Mouse (Mus musculus): ENCODE results near the gene Cacnb4. TPM values are rescaled to one million over a fixed set of nuclear protein-coding genes. Genes with fewer than 3 reads are reported as not detected.

Gene Cacnb4
- polyA plus RNA-seq, 1 experiment from 2014 or later: 12.7 TPM

GRCm38 (mm10) chr2:52557503-52558275 is 118.9 kb downstream of the Cacnb4 start:
- Histone ChIP-seq H3K9me3 (0 out of 2 replicates have a peak, but pooled peaks cover 5% of the 10 kb centered on the region), H3K4me3 (peak overlapping the region; percentile 46), H3K4me1 (peaks cover 33% of the 10 kb centered on the region), H3K9ac (replicated peaks) (peak overlapping the region; percentile 56), H3K4me2 (replicated peaks) (peak overlapping the region; percentile 47), H3K27ac (replicated peaks) (peak overlapping the region; percentile 76), H3K36me3 (no peaks in the 10 kb centered on the region), H3K27me3 (no peaks in the 10 kb centered on the region)
- ATAC-seq (replicated peaks): peak; percentile 89
- WGBS: 14% methylated on average over 12 of the region's 12 CpGs

- Histone ChIP-seq H3K27ac (replicated peaks) (peak overlapping the region; percentile 76; the same call in 1 of the 2 replicates), H3K9me3 (0 out of 2 replicates have a peak, but pooled peaks cover 5% of the 10 kb centered on the region), H3K9ac (replicated peaks) (peak overlapping the region; percentile 56), H3K4me2 (replicated peaks) (peak overlapping the region; percentile 47), H3K4me3 (peak overlapping the region; percentile 46), H3K4me1 (peaks cover 33% of the 10 kb centered on the region), H3K27me3 (no peaks in the 10 kb centered on the region), H3K36me3 (no peaks in the 10 kb centered on the region)
- WGBS: 79% methylated on average over 4 of the region's 4 CpGs
- no peak for ATAC-seq (replicated peaks)
Observed at GRCm38 (mm10) chr2:52556961-52557326, 119.7 kb downstream of the Cacnb4 start.

DNA sequence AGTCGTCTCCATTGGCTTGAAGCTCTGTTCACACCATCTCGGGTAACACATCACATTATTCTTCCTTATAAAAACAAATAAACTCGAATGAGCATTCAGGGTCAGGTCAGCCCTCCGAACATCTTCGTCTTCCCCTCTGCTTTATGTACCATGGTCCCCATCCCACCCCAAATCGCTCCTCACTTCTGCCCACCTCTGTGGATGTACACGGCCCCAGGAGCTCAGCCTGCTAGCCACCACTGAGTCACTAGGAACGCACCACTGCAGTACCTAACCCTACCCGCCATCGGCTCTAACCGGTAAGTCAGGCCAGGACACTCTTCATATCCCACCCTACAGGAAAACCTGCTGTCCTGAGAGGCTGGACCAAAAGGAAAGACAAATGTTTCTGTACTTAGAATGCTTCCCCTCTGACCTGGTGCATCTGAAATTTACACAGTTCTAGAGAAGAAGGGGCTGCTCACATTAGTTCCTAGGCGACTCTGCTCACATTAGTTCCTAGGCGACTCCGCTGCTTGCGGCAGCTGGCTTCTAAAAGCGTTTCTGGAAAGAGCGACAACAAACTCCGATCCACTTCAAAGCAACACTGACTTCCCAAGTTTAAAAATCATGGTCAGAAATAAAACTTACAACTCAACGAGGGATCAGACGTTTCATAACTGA is 120.2 kb downstream of the Cacnb4 start:
- H3K36me3 ChIP-seq: no peaks in the 10 kb centered on the region
- 0 out of 2 replicates have a peak overlapping the region, but pooled peaks have one; percentile 56 for H3K9ac ChIP-seq (replicated peaks)
- no peaks in the 10 kb centered on the region for H3K27me3 ChIP-seq
- peaks cover 33% of the 10 kb centered on the region for H3K4me1 ChIP-seq
- peak overlapping the region; percentile 46 for H3K4me3 ChIP-seq
- ATAC-seq (replicated peaks): no peak
- peak overlapping the region; percentile 76; the same call in 1 of the 2 replicates for H3K27ac ChIP-seq (replicated peaks)
- WGBS: 84% methylated on average over 20 of the region's 20 CpGs
- H3K9me3 ChIP-seq: 0 out of 2 replicates have a peak, but pooled peaks cover 5% of the 10 kb centered on the region
- H3K4me2 ChIP-seq (replicated peaks): peak overlapping the region; percentile 47

DNA sequence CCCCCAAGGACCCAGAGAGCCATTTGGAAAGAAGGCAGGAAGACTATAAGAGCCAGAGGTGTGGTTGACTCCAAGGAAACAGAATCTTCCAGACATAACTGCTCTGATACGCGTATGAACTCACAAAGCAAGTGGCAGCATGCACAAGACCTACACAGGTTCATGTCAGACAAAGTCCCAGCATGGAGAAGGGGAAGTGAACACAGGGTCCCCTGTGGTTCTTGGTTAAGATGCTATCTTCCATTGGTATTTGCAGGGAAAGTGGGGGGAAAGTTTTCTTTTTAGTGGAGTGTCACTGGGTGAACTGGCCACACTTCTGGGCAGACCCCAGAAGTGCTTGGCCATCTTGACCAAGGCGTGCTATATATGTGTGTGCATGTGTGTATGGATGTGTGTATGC is 128.2 kb downstream of the Cacnb4 start:
- H3K4me2 ChIP-seq (replicated peaks): no peak overlapping the region
- WGBS: 96% methylated on average over 3 of the region's 3 CpGs
- H3K27me3 ChIP-seq: no peaks in the 10 kb centered on the region
- H3K4me1 ChIP-seq: no peaks in the 10 kb centered on the region
- no peak overlapping the region for H3K27ac ChIP-seq (replicated peaks)
- no peaks in the 10 kb centered on the region for H3K36me3 ChIP-seq
- no peak overlapping the region for H3K4me3 ChIP-seq
- H3K9me3 ChIP-seq: 0 out of 2 replicates have a peak, but pooled peaks cover 2% of the 10 kb centered on the region
- no peak for ATAC-seq (replicated peaks)
- H3K9ac ChIP-seq (replicated peaks): no peak overlapping the region

- Histone ChIP-seq H3K27ac (replicated peaks) (no peak overlapping the region), H3K4me2 (replicated peaks) (no peak overlapping the region), H3K4me3 (no peak overlapping the region), H3K27me3 (no peaks in the 10 kb centered on the region), H3K9ac (replicated peaks) (no peak overlapping the region), H3K4me1 (no peaks in the 10 kb centered on the region), H3K36me3 (no peaks in the 10 kb centered on the region), H3K9me3 (no peaks in the 10 kb centered on the region)
- 84% methylated on average over 11 of the region's 11 CpGs for WGBS
- ATAC-seq (replicated peaks): no peak
Observed at GRCm38 (mm10) chr2:52547331-52547730, 129.3 kb downstream of the Cacnb4 start.

DNA sequence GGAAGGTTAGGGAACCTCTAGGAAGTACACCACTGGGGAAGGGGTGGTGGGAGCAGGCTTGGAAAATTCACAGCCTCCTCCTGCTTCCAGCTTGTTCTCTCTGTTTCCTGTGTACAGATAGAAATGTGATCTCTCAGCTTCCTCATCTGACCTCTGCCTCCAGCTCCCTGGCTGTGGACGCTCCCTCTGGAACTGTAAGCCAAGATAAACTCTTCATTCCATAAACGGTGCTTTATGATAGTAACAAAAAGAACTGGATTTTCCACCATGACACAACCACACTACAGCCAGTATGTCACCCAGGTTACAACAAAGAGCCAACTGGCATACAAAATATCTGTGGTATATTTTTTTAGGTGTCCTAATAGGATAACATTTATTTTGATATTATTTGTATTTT is 132.1 kb downstream of the Cacnb4 start:
- Histone ChIP-seq H3K9me3 (no peaks in the 10 kb centered on the region), H3K4me1 (no peaks in the 10 kb centered on the region), H3K36me3 (no peaks in the 10 kb centered on the region), H3K9ac (replicated peaks) (no peak overlapping the region), H3K4me3 (no peak overlapping the region), H3K27ac (replicated peaks) (no peak overlapping the region), H3K4me2 (replicated peaks) (no peak overlapping the region), H3K27me3 (no peaks in the 10 kb centered on the region)
- WGBS: 89% methylated on average over 2 of the region's 2 CpGs
- ATAC-seq (replicated peaks): no peak

GRCm38 (mm10) chr2:52541068-52541467 is 135.6 kb downstream of the Cacnb4 start:
- no peaks in the 10 kb centered on the region for H3K36me3 ChIP-seq
- no peak for ATAC-seq (replicated peaks)
- WGBS: 93% methylated on average over 4 of the region's 4 CpGs

GRCm38 (mm10) chr2:52539318-52539717 is 137.3 kb downstream of the Cacnb4 start:
- Histone ChIP-seq H3K9ac (replicated peaks) (no peak overlapping the region), H3K9me3 (no peaks in the 10 kb centered on the region), H3K27me3 (no peaks in the 10 kb centered on the region), H3K27ac (replicated peaks) (no peak overlapping the region), H3K4me1 (no peaks in the 10 kb centered on the region), H3K4me2 (replicated peaks) (no peak overlapping the region), H3K36me3 (no peaks in the 10 kb centered on the region), H3K4me3 (no peak overlapping the region)
- 92% methylated on average over 6 of the region's 6 CpGs for WGBS
- no peak for ATAC-seq (replicated peaks)

More at GRCm38 (mm10) chr2:52541068-52541467, 135.6 kb downstream of the Cacnb4 start:
- Histone ChIP-seq H3K9ac (replicated peaks) (no peak overlapping the region), H3K9me3 (no peaks in the 10 kb centered on the region), H3K27me3 (no peaks in the 10 kb centered on the region), H3K4me3 (no peak overlapping the region), H3K4me2 (replicated peaks) (no peak overlapping the region), H3K27ac (replicated peaks) (no peak overlapping the region), H3K4me1 (no peaks in the 10 kb centered on the region)

DNA sequence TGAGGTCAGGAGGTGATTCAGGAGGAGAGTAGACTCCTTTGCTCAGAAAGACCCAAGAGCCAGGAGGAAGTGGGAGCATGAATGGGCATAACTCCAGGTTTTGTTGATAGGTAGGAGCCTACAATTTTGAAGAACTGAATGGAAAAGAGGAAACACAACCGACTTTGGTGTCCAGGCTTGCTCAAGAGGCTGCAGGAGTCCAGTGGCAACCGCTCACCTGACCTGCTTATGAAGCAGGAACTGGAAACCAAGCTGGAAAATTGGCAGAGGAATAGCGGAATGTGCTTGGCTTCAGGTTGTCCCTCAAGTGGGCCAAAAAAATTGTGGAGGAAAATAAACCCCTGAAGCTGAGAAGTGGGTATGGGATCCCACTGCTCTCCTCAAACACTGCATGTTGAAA is 139.0 kb downstream of the Cacnb4 start:
- Histone ChIP-seq H3K27me3 (no peaks in the 10 kb centered on the region), H3K36me3 (no peaks in the 10 kb centered on the region), H3K4me1 (no peaks in the 10 kb centered on the region), H3K27ac (replicated peaks) (no peak overlapping the region), H3K9me3 (no peaks in the 10 kb centered on the region), H3K9ac (replicated peaks) (no peak overlapping the region), H3K4me2 (replicated peaks) (no peak overlapping the region), H3K4me3 (no peak overlapping the region)
- 94% methylated on average over 3 of the region's 3 CpGs for whole genome bisulfite sequencing
- ATAC-seq (replicated peaks): no peak

DNA sequence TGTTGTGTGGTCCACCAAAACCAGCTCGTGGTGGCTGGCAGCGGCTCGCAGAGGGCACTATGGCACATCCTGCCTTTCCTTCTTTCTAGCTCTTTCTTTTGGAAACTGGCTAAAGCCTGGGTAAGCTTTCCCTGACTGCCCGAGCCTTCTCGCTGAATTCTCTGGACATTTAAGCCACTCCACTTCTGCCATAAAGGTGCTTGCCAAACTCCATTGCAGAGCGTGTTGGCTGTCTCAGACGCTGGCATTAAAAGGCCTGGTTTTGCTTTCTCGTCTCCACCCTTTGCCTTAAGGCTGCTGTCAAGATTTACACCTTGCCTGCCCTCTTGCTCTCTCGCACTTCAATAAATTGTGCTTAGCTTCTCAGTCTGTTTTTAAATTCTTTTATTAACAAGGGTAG is 139.5 kb downstream of the Cacnb4 start:
- Histone ChIP-seq H3K27me3 (no peaks in the 10 kb centered on the region), H3K9ac (replicated peaks) (no peak overlapping the region), H3K27ac (replicated peaks) (no peak overlapping the region), H3K9me3 (no peaks in the 10 kb centered on the region), H3K4me3 (no peak overlapping the region), H3K4me1 (no peaks in the 10 kb centered on the region), H3K4me2 (replicated peaks) (no peak overlapping the region), H3K36me3 (no peaks in the 10 kb centered on the region)
- WGBS: 94% methylated on average over 9 of the region's 9 CpGs
- ATAC-seq (replicated peaks): no peak

DNA sequence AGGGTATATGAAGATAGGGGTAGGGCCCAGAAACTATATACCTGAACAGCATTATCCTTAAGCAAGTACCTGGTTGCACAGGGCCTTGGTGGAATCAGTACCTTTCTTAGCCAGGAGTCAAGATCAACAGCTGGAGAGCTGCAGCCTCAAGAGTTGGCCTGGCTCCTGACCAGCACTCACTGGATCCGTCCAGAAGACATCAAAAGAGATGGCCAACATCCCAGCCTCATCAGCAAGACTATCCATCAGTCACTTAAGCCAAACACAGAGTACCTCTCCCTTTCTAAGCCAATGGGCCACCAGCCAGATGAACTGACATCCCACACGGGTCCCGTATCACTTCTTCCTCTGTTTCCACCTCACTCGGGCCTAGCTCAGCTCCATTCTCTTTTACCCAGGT is 140.1 kb downstream of the Cacnb4 start:
- H3K9me3 ChIP-seq: no peaks in the 10 kb centered on the region
- H3K4me3 ChIP-seq: no peak overlapping the region
- no peak for ATAC-seq (replicated peaks)
- H3K4me1 ChIP-seq: no peaks in the 10 kb centered on the region
- H3K9ac ChIP-seq (replicated peaks): no peak overlapping the region
- no peaks in the 10 kb centered on the region for H3K36me3 ChIP-seq
- H3K27ac ChIP-seq (replicated peaks): no peak overlapping the region
- WGBS: 90% methylated on average over 4 of the region's 4 CpGs
- no peaks in the 10 kb centered on the region for H3K27me3 ChIP-seq
- H3K4me2 ChIP-seq (replicated peaks): no peak overlapping the region

DNA sequence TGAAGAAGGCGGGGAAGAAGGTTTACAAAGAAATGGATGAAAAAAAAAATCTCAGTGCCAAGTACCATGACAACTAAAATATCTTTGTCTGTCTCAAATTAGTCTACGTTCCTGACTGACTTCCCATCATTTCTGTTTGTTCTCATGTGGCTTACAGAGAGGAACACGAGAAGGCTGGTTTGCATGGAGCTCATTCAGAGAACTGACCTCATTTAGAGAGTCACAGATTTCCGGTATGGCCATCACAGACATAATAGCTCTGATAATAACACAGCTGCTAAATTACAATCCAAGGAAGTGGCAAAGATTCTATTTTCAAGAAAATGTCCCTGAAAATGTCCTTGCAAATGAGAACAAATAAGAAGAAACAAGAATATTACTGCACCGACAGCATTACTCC is 142.9 kb downstream of the Cacnb4 start:
- Histone ChIP-seq H3K27ac (replicated peaks) (no peak overlapping the region), H3K27me3 (no peaks in the 10 kb centered on the region), H3K4me1 (no peaks in the 10 kb centered on the region), H3K4me3 (no peak overlapping the region), H3K9me3 (no peaks in the 10 kb centered on the region), H3K36me3 (no peaks in the 10 kb centered on the region), H3K4me2 (replicated peaks) (no peak overlapping the region), H3K9ac (replicated peaks) (no peak overlapping the region)
- ATAC-seq (replicated peaks): no peak
- 75% methylated on average over 5 of the region's 5 CpGs for WGBS

Measured in forebrain, embryonic 15.5 days (tissue).